7 mouse cellular contexts compared by ENCODE assay signal in the genomic region with DNA sequence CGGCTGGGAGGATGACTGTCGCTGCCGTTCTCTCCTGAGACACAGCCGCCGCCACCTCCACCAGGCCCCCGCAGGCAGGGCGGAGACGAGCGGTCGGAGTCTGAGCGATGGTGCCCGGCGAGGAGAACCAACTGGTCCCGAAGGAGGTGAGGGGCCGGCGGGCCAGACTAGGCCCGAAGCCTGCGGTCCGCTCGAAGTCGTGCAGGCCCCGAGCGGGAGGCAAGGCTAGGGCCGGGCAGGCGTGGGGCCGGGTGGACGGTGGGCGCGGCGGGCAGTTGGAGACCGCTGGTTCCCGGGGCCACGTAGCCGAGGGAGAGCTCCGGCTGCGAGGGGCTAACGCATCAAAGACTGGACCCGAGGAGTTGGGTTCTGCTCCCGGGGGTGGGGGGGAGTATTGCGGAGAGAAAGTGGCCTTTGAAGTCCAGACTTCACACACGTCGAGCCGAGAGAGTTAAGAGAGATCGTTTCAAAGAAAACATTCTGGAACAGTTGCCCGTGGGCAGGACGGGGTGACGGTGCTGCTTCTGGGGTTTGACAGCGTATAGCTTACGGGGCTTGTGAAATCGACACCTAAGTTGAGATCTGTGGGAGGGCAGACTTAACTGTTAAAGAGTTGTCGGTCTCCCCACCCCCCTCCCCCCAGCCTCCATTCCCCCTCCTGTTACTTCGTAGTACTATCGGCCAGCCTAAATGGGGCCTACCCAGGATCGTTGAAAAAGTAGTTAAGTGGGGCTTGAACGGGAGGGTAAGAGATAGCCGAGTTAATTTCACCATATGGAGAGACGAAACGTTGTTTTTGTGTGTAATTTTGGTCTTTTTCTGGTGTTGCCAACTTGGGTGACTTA. TPM values are rescaled to one million over a fixed set of nuclear protein-coding genes. Genes with fewer than 3 reads are reported as not detected.
DNase-seq lines count a peak whose midpoint lies in the region; ATAC-seq lines count a peak whose summit lies in the region.

No protein-coding gene starts in this region.

- peak; percentile 63 for ATAC-seq in erythroblast, adult 5-6 weeks (replicated peaks; ENCODE audit: low FRiP score, poor library complexity, severe bottlenecking)
- ATAC-seq in inflammation-experienced regulatory T-cells, adult 6 months: peak; percentile 39
- ATAC-seq in megakaryocyte progenitor cell, adult 5-6 weeks (replicated peaks; ENCODE audit: poor library complexity): peak; percentile 47

- peak; percentile 35 to 39 for DNase-seq in right cerebral cortex, adult 2 months (ENCODE audit: low spot score in 2 of 2)
- no peak for DNase-seq in right cerebral cortex, adult 18-20 months
- DNase-seq in WW6 (ENCODE audit: low read depth, low spot score): peak; percentile 13
- DNase-seq in testis, postnatal 14 days (ENCODE audit: low spot score): peak; percentile 86

RNA-seq across cellular contexts. Expression of gene Usp47, which starts 0.5 kb away (rescaled TPM):
- total RNA-seq in erythroblast, adult 5-6 weeks (2015; ENCODE audit: low replicate concordance): 15.3 and 19.4 TPM in 2 replicates
- total RNA-seq in erythroblast, adult 5-6 weeks (2017; ENCODE audit: low replicate concordance): 35.2 and 42.5 TPM in 2 replicates
- 10 to 100 TPM; 16.1 to 20.7 (median 19.9) TPM for polyA plus RNA-seq in inflammation-experienced regulatory T-cells, adult 6 months (2017; shearing (Covaris generic))
- total RNA-seq in megakaryocyte progenitor cell, adult 5-6 weeks (2015): 58.0 and 58.5 TPM in 2 replicates
- 112 and 133 TPM in 2 replicates for total RNA-seq in megakaryocyte progenitor cell, adult 5-6 weeks (2017)
